Mouse (Mus musculus): ENCODE results near the gene Fam57b. TPM values are rescaled to one million over a fixed set of nuclear protein-coding genes. Genes with fewer than 3 reads are reported as not detected.

Gene Fam57b
- polyA plus RNA-seq, 1 experiment from 2014 or later, result 12.7 TPM

DNA sequence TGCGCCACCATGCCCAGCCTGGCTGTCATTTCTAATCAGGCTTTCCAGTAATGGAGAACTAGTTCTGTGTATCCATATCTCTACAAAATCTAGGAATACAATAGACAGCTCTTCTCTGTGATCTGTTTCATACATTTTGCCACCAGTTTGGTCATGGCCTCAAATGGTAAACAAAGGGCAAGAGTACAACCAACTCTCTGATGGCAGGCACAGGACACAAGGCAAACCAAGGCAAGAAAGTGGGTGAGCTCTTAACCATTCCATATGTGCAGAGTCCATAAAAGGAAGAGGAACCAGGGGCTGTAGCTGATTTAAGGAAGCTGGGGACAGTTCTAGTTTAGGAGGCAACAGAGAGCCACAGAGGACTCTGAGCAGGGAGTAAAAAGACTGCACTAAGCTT lies 79.8 kb downstream of the Fam57b start:
- no peaks in the 10 kb centered on the region for H3K9me3 ChIP-seq
- 98% methylated on average over 1 of the region's 1 CpGs for WGBS
- no peaks in the 10 kb centered on the region for H3K27me3 ChIP-seq (ENCODE audit: insufficient read depth, poor library complexity, severe bottlenecking)
- H3K27ac ChIP-seq, result no peak overlapping the region
- H3K36me3 ChIP-seq, result peaks cover 94% of the 10 kb centered on the region
- DNase-seq (ENCODE audit: low spot score), result no peak
- no peak overlapping the region for H3K4me3 ChIP-seq
- H3K4me1 ChIP-seq (replicated peaks), result peaks cover 18% of the 10 kb centered on the region

Other genes with a start within 250 kb of the Fam57b start
- gene Eif3c, start 231.3 kb upstream of the Fam57b start, polyA plus RNA-seq (2016; fragmentation: Nextera tagmentation; extraction: Ambion mirVana), result 185 and 213 TPM in 2 replicates
- 0.47 TPM in 2 replicates for gene Apobr, start 212.7 kb upstream of the Fam57b start, polyA plus RNA-seq (2016; fragmentation: Nextera tagmentation; extraction: Ambion mirVana)
- gene Cln3, start 211.9 kb upstream of the Fam57b start, polyA plus RNA-seq (2016; fragmentation: Nextera tagmentation; extraction: Ambion mirVana), result 27.3 and 29.9 TPM in 2 replicates
- gene Il27, start 202.7 kb upstream of the Fam57b start, polyA plus RNA-seq (2016; fragmentation: Nextera tagmentation; extraction: Ambion mirVana), result not detected in 2 replicates
- gene Nupr1, start 166.8 kb upstream of the Fam57b start, polyA plus RNA-seq (2016; fragmentation: Nextera tagmentation; extraction: Ambion mirVana), result 1.4 and 2.7 TPM in 2 replicates
- gene Sgf29, start 148.4 kb upstream of the Fam57b start, polyA plus RNA-seq (2016; fragmentation: Nextera tagmentation; extraction: Ambion mirVana), result 57.6 and 62.7 TPM in 2 replicates
- gene Sult1a1, start 121.2 kb upstream of the Fam57b start, polyA plus RNA-seq (2016; fragmentation: Nextera tagmentation; extraction: Ambion mirVana), result 0.19 and 0.30 TPM in 2 replicates
- gene Bola2, start 102.3 kb upstream of the Fam57b start, polyA plus RNA-seq (2016; fragmentation: Nextera tagmentation; extraction: Ambion mirVana), result 208 and 212 TPM in 2 replicates
- 15.3 and 16.6 TPM in 2 replicates for gene Slx1b, start 101.9 kb upstream of the Fam57b start, polyA plus RNA-seq (2016; fragmentation: Nextera tagmentation; extraction: Ambion mirVana)
- 49.2 and 59.5 TPM in 2 replicates for gene Coro1a, start 89.9 kb upstream of the Fam57b start, polyA plus RNA-seq (2016; fragmentation: Nextera tagmentation; extraction: Ambion mirVana)
- gene Mapk3, start 38.1 kb upstream of the Fam57b start, polyA plus RNA-seq (2016; fragmentation: Nextera tagmentation; extraction: Ambion mirVana), result 62.5 and 63.8 TPM in 2 replicates
- 0.55 and 1.3 TPM in 2 replicates for gene Gdpd3, start 31.3 kb upstream of the Fam57b start, polyA plus RNA-seq (2016; fragmentation: Nextera tagmentation; extraction: Ambion mirVana)
- 51.3 and 89.7 TPM in 2 replicates for gene Ypel3, start 20.7 kb upstream of the Fam57b start, polyA plus RNA-seq (2016; fragmentation: Nextera tagmentation; extraction: Ambion mirVana)
- 0.22 and 0.47 TPM in 2 replicates for gene Tbx6, start 16.2 kb upstream of the Fam57b start, polyA plus RNA-seq (2016; fragmentation: Nextera tagmentation; extraction: Ambion mirVana)
- 391 and 411 TPM in 2 replicates for gene Ppp4c, start 5.2 kb upstream of the Fam57b start, polyA plus RNA-seq (2016; fragmentation: Nextera tagmentation; extraction: Ambion mirVana)
- not detected in 2 replicates for gene 4930451I11Rik, start 34.0 kb downstream of the Fam57b start, polyA plus RNA-seq (2016; fragmentation: Nextera tagmentation; extraction: Ambion mirVana)
- gene Doc2a, start 49.7 kb downstream of the Fam57b start, polyA plus RNA-seq (2016; fragmentation: Nextera tagmentation; extraction: Ambion mirVana), result 4.9 and 5.5 TPM in 2 replicates
- 38.7 and 48.1 TPM in 2 replicates for gene Hirip3, start 64.3 kb downstream of the Fam57b start, polyA plus RNA-seq (2016; fragmentation: Nextera tagmentation; extraction: Ambion mirVana)
- 102 and 105 TPM in 2 replicates for gene Ino80e, start 64.7 kb downstream of the Fam57b start, polyA plus RNA-seq (2016; fragmentation: Nextera tagmentation; extraction: Ambion mirVana)
- gene Taok2, start 87.0 kb downstream of the Fam57b start, polyA plus RNA-seq (2016; fragmentation: Nextera tagmentation; extraction: Ambion mirVana), result 56.2 and 56.4 TPM in 2 replicates
- 31.6 and 37.9 TPM in 2 replicates for gene Tmem219, start 125.2 kb downstream of the Fam57b start, polyA plus RNA-seq (2016; fragmentation: Nextera tagmentation; extraction: Ambion mirVana)
- 23.9 and 35.5 TPM in 2 replicates for gene Kctd13, start 131.2 kb downstream of the Fam57b start, polyA plus RNA-seq (2016; fragmentation: Nextera tagmentation; extraction: Ambion mirVana)
- 0.41 and 1.2 TPM in 2 replicates for gene Asphd1, start 151.9 kb downstream of the Fam57b start, polyA plus RNA-seq (2016; fragmentation: Nextera tagmentation; extraction: Ambion mirVana)
- 2.3 and 7.6 TPM in 2 replicates for gene Sez6l2, start 152.9 kb downstream of the Fam57b start, polyA plus RNA-seq (2016; fragmentation: Nextera tagmentation; extraction: Ambion mirVana)
- 92.5 and 103 TPM in 2 replicates for gene Cdipt, start 178.2 kb downstream of the Fam57b start, polyA plus RNA-seq (2016; fragmentation: Nextera tagmentation; extraction: Ambion mirVana)
- gene Cdiptos, start 178.4 kb downstream of the Fam57b start, polyA plus RNA-seq (2016; fragmentation: Nextera tagmentation; extraction: Ambion mirVana), result 0.63 and 1.0 TPM in 2 replicates
- 5.0 and 6.1 TPM in 2 replicates for gene Mvp, start 217.0 kb downstream of the Fam57b start, polyA plus RNA-seq (2016; fragmentation: Nextera tagmentation; extraction: Ambion mirVana)
- 0.25 and 0.55 TPM in 2 replicates for gene Pagr1b, start 218.8 kb downstream of the Fam57b start, polyA plus RNA-seq (2016; fragmentation: Nextera tagmentation; extraction: Ambion mirVana)
- 84.3 and 130 TPM in 2 replicates for gene Pagr1a, start 219.7 kb downstream of the Fam57b start, polyA plus RNA-seq (2016; fragmentation: Nextera tagmentation; extraction: Ambion mirVana)
- 17.6 and 75.1 TPM in 2 replicates for gene Gm42742, start 223.4 kb downstream of the Fam57b start, polyA plus RNA-seq (2016; fragmentation: Nextera tagmentation; extraction: Ambion mirVana)
- 3.3 and 4.4 TPM in 2 replicates for gene Prrt2, start 223.5 kb downstream of the Fam57b start, polyA plus RNA-seq (2016; fragmentation: Nextera tagmentation; extraction: Ambion mirVana)
- 66.7 and 83.1 TPM in 2 replicates for gene Maz, start 229.4 kb downstream of the Fam57b start, polyA plus RNA-seq (2016; fragmentation: Nextera tagmentation; extraction: Ambion mirVana)
- 161 and 193 TPM in 2 replicates for gene Kif22, start 244.8 kb downstream of the Fam57b start, polyA plus RNA-seq (2016; fragmentation: Nextera tagmentation; extraction: Ambion mirVana)